Mouse (Mus musculus): ENCODE data around the gene Gbe1. TPM values are rescaled to one million over a fixed set of nuclear protein-coding genes. Genes with fewer than 3 reads are reported as not detected.

Gene Gbe1
- polyA plus RNA-seq, 1 experiment, result 4.3 TPM

DNA sequence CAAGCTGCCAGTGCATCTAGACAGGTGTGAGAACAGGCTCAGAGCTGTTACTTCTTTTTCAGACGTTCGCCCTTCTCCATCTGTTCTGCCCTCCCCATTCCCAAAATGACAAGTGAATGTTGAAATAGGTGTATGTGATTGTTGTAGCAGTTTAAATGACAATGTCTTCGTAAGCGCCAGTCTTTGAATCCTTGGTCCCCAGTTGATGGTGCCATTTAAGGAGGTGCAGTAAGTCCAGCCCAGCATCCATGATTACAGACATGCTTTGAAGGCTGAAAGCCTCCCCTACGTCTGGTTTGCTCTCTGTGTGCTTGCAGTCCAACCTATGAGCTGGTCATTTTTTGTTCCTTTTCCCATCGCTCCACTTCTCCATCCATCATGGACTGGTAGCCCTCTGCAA, 5.6 kb downstream of the Gbe1 start:
- no peak overlapping the region for H3K27ac ChIP-seq (ENCODE audit: insufficient read depth, low read length)
- no peak overlapping the region for H3K9ac ChIP-seq (ENCODE audit: low read depth, poor library complexity, severe bottlenecking)
- H3K27me3 ChIP-seq (ENCODE audit: control insufficient read depth, insufficient read depth, low read length, poor library complexity, severe bottlenecking), result no peaks in the 10 kb centered on the region
- no peaks in the 10 kb centered on the region for H3K4me1 ChIP-seq (ENCODE audit: control insufficient read depth, insufficient read depth, low read length)
- H3K9me3 ChIP-seq (replicated peaks; ENCODE audit: control insufficient read depth, insufficient read depth, low read length, poor library complexity, severe bottlenecking), result no peaks in the 10 kb centered on the region
- no peak for TF ChIP-seq POLR2A (IDR thresholded peaks at IDR 0.05; ENCODE audit: insufficient read depth, low read length)
- H3K36me3 ChIP-seq (ENCODE audit: control insufficient read depth, insufficient read depth, low read length, poor library complexity, severe bottlenecking), result no peaks in the 10 kb centered on the region
- H3K4me3 ChIP-seq (ENCODE audit: low read depth, low read length), result no peak overlapping the region

DNA sequence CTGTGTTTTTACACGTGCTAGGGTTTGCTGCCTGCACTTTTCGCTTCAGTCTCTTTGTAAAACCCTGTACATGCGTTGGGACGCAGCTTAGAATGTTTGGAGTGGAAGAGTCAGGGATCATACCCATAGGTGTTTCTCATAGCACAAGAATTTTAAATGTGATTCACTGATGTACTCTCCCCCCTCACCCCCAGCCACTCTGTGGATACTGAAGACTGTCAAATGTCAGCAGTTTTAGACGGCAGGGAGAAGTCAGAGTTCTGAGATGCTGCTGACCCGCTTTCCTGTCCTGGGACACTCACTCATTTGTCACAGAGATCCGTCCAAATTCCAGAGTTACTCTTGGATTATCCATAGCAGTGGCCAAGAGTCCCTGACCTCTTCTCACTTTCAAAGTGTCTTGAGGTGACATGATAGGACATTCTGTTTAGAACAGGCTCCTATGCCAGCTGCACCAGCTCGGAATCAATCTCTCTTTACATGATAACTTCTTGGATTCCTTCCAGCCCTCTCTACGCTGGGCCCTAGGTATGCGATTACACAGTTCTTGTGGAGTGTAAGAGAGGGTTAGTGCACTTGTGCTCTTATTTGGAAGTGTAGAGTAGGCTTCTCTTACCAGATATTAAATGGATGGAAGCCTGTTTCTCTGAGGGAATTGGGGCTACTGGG, 7.0 kb downstream of the Gbe1 start:
- Histone ChIP-seq H3K4me1 (ENCODE audit: control insufficient read depth, insufficient read depth, low read length) (no peaks in the 10 kb centered on the region), H3K4me3 (ENCODE audit: low read depth, low read length) (no peak overlapping the region), H3K27me3 (ENCODE audit: control insufficient read depth, insufficient read depth, low read length, poor library complexity, severe bottlenecking) (no peaks in the 10 kb centered on the region), H3K9me3 (replicated peaks; ENCODE audit: control insufficient read depth, insufficient read depth, low read length, poor library complexity, severe bottlenecking) (no peaks in the 10 kb centered on the region), H3K9ac (ENCODE audit: low read depth, poor library complexity, severe bottlenecking) (no peak overlapping the region), H3K36me3 (ENCODE audit: control insufficient read depth, insufficient read depth, low read length, poor library complexity, severe bottlenecking) (no peaks in the 10 kb centered on the region), H3K27ac (ENCODE audit: insufficient read depth, low read length) (no peak overlapping the region)
- no peak for TF ChIP-seq CTCF (IDR thresholded peaks at IDR 0.05; ENCODE audit: low read depth, low read length)
- no peak for TF ChIP-seq EP300 (IDR thresholded peaks at IDR 0.05; ENCODE audit: insufficient read depth, low read depth, low read length)
- TF ChIP-seq POLR2A (IDR thresholded peaks at IDR 0.05; ENCODE audit: insufficient read depth, low read length), result no peak

DNA sequence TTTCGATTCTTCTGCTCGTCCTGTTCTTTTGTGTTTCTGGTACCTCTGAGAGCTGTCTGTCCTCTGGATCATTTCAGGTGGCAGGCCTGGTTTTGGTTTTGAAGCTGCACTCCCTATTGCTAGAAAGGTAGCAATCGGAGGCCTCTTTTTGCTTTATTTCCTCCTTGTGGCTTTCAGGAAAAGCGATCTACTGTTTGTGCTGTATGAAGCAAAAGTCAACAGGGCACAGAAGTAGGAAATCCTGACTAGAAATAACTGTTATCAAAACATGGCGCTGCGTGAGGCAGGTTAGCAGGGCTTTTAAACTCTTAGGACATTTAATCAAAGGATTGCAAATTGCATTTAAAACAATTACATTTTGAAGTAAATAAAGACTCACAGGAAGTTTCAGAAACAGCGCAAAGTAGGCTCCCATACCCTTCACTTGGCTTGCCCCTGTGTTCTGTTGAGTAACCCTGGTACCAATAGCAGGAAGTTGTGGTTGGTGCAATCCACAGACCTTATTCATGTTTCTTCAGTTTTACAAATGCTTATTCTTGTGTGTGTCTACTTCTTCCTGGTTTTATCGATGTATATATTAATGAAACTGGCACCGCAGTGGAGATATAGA, 12.7 kb downstream of the Gbe1 start:
- no peak overlapping the region for H3K4me3 ChIP-seq (ENCODE audit: low read depth, low read length)
- no peaks in the 10 kb centered on the region for H3K4me1 ChIP-seq (ENCODE audit: control insufficient read depth, insufficient read depth, low read length)
- no peaks in the 10 kb centered on the region for H3K9me3 ChIP-seq (replicated peaks; ENCODE audit: control insufficient read depth, insufficient read depth, low read length, poor library complexity, severe bottlenecking)
- no peak overlapping the region for H3K27ac ChIP-seq (ENCODE audit: insufficient read depth, low read length)
- H3K27me3 ChIP-seq (ENCODE audit: control insufficient read depth, insufficient read depth, low read length, poor library complexity, severe bottlenecking), result no peaks in the 10 kb centered on the region
- TF ChIP-seq EP300 (IDR thresholded peaks at IDR 0.05; ENCODE audit: insufficient read depth, low read depth, low read length), result no peak
- no peak for TF ChIP-seq CTCF (IDR thresholded peaks at IDR 0.05; ENCODE audit: low read depth, low read length)
- no peak for TF ChIP-seq POLR2A (IDR thresholded peaks at IDR 0.05; ENCODE audit: insufficient read depth, low read length)
- no peaks in the 10 kb centered on the region for H3K36me3 ChIP-seq (ENCODE audit: control insufficient read depth, insufficient read depth, low read length, poor library complexity, severe bottlenecking)
- no peak overlapping the region for H3K9ac ChIP-seq (ENCODE audit: low read depth, poor library complexity, severe bottlenecking)

DNA sequence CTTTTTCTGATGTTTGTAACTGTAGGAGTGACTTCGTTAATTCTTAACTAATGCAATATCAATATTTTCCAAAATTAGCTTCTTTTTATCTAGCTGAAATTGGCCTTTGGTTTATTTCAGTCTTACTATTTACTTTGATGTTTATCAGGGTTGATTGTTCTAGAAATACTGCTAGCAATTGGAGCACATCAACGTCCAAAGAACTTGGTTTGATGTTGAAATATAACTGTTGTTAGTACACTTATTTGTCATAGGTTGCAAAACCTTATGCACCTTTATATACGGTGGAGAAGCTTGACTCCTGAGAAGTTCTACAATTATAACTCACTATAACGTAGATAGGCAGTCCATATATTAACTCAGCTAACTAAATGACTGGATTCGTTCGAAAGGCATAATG, 14.8 kb downstream of the Gbe1 start:
- no peak for TF ChIP-seq EP300 (IDR thresholded peaks at IDR 0.05; ENCODE audit: insufficient read depth, low read depth, low read length)
- no peak for TF ChIP-seq CTCF (IDR thresholded peaks at IDR 0.05; ENCODE audit: low read depth, low read length)
- TF ChIP-seq POLR2A (IDR thresholded peaks at IDR 0.05; ENCODE audit: insufficient read depth, low read length), result no peak
- H3K27ac ChIP-seq (ENCODE audit: insufficient read depth, low read length), result no peak overlapping the region

DNA sequence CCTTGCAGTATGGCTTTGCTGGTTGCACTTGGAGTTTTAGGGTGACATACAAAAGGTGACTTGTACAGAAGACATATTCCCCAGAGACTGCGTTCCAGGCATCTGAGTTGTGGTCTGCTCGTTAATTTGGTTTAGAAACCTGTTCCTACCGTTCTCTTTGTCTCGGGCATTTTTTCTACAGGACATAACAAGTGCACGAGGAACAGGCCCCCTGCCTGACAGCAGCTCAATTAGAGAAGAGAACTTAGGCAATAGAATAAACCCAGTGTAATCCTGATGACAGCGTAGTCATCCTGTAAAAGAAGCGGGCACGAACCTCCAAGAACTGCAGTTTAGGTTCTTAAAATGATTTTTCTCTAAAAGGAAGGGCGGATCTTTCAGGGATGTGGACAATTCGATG, 15.3 kb downstream of the Gbe1 start:
- Histone ChIP-seq H3K4me1 (ENCODE audit: control insufficient read depth, insufficient read depth, low read length) (no peaks in the 10 kb centered on the region), H3K9me3 (replicated peaks; ENCODE audit: control insufficient read depth, insufficient read depth, low read length, poor library complexity, severe bottlenecking) (no peaks in the 10 kb centered on the region), H3K27ac (ENCODE audit: insufficient read depth, low read length) (no peak overlapping the region), H3K9ac (ENCODE audit: low read depth, poor library complexity, severe bottlenecking) (no peak overlapping the region), H3K27me3 (ENCODE audit: control insufficient read depth, insufficient read depth, low read length, poor library complexity, severe bottlenecking) (no peaks in the 10 kb centered on the region), H3K36me3 (ENCODE audit: control insufficient read depth, insufficient read depth, low read length, poor library complexity, severe bottlenecking) (no peaks in the 10 kb centered on the region), H3K4me3 (ENCODE audit: low read depth, low read length) (no peak overlapping the region)
- no peak for TF ChIP-seq CTCF (IDR thresholded peaks at IDR 0.05; ENCODE audit: low read depth, low read length)
- TF ChIP-seq EP300 (IDR thresholded peaks at IDR 0.05; ENCODE audit: insufficient read depth, low read depth, low read length), result no peak
- TF ChIP-seq POLR2A (IDR thresholded peaks at IDR 0.05; ENCODE audit: insufficient read depth, low read length), result no peak

More for the DNA sequence above, 14.8 kb downstream of the Gbe1 start:
- Histone ChIP-seq H3K9ac (ENCODE audit: low read depth, poor library complexity, severe bottlenecking) (no peak overlapping the region), H3K4me3 (ENCODE audit: low read depth, low read length) (no peak overlapping the region), H3K27me3 (ENCODE audit: control insufficient read depth, insufficient read depth, low read length, poor library complexity, severe bottlenecking) (no peaks in the 10 kb centered on the region), H3K36me3 (ENCODE audit: control insufficient read depth, insufficient read depth, low read length, poor library complexity, severe bottlenecking) (no peaks in the 10 kb centered on the region), H3K9me3 (replicated peaks; ENCODE audit: control insufficient read depth, insufficient read depth, low read length, poor library complexity, severe bottlenecking) (no peaks in the 10 kb centered on the region), H3K4me1 (ENCODE audit: control insufficient read depth, insufficient read depth, low read length) (no peaks in the 10 kb centered on the region)

DNA sequence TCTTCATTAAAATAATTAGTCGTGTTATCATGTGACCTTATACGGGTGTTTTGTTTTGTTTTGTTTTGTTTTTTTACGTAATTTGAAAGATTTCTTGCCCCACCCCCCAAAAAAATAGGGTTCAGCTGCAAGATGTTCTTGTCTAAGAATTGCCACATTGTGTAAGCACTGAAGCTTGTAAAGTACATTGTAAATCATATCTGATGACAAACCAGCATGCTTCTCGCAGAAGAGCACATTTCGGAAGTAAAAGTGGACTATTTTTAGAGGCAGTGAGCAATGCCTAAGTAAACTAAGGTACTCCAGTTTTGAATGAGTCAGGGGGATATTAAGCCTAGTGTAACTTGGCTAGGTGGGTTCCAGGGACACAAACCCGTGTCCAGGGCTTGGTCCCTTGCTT, 15.7 kb downstream of the Gbe1 start:
- H3K4me1 ChIP-seq (ENCODE audit: control insufficient read depth, insufficient read depth, low read length), result no peaks in the 10 kb centered on the region
- TF ChIP-seq EP300 (IDR thresholded peaks at IDR 0.05; ENCODE audit: insufficient read depth, low read depth, low read length), result no peak
- TF ChIP-seq POLR2A (IDR thresholded peaks at IDR 0.05; ENCODE audit: insufficient read depth, low read length), result no peak
- TF ChIP-seq CTCF (IDR thresholded peaks at IDR 0.05; ENCODE audit: low read depth, low read length), result no peak
- no peak overlapping the region for H3K27ac ChIP-seq (ENCODE audit: insufficient read depth, low read length)

More for the DNA sequence above, 15.7 kb downstream of the Gbe1 start:
- Histone ChIP-seq H3K9me3 (replicated peaks; ENCODE audit: control insufficient read depth, insufficient read depth, low read length, poor library complexity, severe bottlenecking) (no peaks in the 10 kb centered on the region), H3K9ac (ENCODE audit: low read depth, poor library complexity, severe bottlenecking) (no peak overlapping the region), H3K36me3 (ENCODE audit: control insufficient read depth, insufficient read depth, low read length, poor library complexity, severe bottlenecking) (no peaks in the 10 kb centered on the region), H3K27me3 (ENCODE audit: control insufficient read depth, insufficient read depth, low read length, poor library complexity, severe bottlenecking) (no peaks in the 10 kb centered on the region), H3K4me3 (ENCODE audit: low read depth, low read length) (no peak overlapping the region)

All from ES-Bruce4 (cell line).